Mouse (Mus musculus): ENCODE measurements around the gene Angptl7.

GRCm38 (mm10) chr4:148453707-148454106 is 46.6 kb downstream of the Angptl7 start:
- no peak for TF ChIP-seq CTCF (IDR thresholded peaks at IDR 0.05; ENCODE audit: borderline replicate concordance, insufficient read depth, low read length)
- TF ChIP-seq POLR2A (IDR thresholded peaks at IDR 0.05; ENCODE audit: low read depth, low read length), result no peak
